Mouse (Mus musculus) layer of hippocampus, adult 9-11 months (tissue): ENCODE results near the gene Gm20388.

Experiments used
- DNase-seq: peaks from one replicate; pipeline ENCODE4 v3.0.0; 2022

Gene Gm20388

GRCm38 (mm10) chr8:120537207-120537817 is 626.7 kb downstream of the Gm20388 start:
- peak; percentile 71 for DNase-seq

DNA sequence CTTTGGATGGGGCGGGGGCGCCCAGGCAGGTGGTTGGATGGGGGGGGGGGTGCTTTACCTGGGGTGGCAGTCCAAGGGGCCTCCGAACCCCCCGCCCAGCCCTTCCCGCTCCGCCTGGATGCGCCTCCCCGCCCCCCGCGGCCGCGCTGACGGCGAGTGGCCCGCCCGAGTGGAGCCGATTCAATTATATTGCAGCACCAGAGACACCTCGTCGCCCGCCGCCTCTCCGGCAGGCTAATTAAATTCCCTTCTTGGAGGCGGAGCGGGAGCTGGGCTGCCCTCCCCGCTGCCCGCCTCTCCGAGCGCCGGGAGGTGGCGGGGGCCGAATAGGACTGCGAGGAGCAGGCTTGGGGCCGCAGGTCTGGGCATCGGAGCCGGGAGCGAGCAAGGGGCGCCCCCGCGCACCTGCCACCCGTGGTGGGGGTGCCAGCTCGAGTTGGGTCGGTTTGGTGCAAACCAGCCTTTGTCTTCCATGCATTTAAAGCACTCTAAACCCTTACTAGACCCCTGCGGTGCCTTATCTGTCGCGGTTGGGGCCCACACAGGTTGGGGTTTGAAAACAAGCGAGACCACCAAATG is 627.3 kb downstream of the Gm20388 start:
- DNase-seq = peak; percentile 83

GRCm38 (mm10) chr8:120538397-120539240 is 628.0 kb downstream of the Gm20388 start:
- DNase-seq = peak; percentile 87

- peak; percentile 84 for DNase-seq
These were observed 628.7 kb downstream of the Gm20388 start for GRCm38 (mm10) chr8:120539381-120539774.

- no peak for DNase-seq
These were observed 629.4 kb downstream of the Gm20388 start for GRCm38 (mm10) chr8:120539775-120540625.

DNA sequence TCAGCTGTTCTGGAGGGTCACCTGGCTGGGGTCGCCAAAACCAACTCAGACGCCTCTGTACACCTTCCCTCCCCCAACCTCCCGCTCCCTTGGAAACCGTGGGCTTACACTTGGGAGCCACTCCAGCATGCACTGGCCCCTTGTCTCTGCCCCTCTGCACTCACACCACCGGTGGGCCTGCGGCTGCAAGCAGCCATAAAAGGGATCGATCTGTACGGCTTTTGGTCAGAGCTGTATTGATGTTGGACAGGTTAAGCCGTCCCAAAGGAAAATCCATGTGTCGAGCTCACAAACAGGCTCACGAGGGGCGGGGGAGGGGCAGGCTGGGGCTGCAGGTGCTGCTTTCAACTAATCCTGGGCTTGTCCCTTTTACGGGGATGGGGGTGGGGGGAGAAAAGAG is 632.4 kb downstream of the Gm20388 start:
- DNase-seq = no peak

DNA sequence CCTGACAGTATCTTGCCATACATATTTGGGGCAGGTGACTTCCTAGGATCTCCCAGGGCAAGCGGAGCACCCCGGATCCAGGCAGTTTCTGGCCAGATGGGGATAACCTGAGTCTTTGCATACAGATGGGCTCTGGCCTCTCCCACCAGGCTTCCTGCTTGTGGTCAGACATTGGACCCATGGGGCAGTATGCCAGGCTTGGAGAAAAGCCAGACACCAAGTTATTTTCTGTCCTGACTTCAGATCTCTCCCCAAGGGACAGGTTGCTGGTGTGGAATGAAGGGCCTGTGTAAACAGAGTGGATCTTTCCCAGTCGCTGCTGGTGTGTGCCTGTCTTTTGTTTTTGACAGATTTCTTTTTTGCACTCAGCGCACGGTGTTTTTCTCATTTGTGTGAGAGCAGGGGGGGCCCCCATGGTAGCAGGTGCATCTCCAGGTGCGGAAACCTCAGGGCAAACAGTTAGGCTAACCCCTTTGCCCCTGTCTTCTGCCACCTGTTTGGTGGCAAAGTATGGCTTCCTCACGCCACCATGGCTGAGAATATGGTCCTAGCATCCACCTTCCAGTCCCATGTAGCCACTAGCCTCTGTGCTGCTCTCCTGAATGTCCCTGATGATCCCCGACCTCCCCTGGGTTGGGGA is 632.9 kb downstream of the Gm20388 start:
- DNase-seq = no peak

DNA sequence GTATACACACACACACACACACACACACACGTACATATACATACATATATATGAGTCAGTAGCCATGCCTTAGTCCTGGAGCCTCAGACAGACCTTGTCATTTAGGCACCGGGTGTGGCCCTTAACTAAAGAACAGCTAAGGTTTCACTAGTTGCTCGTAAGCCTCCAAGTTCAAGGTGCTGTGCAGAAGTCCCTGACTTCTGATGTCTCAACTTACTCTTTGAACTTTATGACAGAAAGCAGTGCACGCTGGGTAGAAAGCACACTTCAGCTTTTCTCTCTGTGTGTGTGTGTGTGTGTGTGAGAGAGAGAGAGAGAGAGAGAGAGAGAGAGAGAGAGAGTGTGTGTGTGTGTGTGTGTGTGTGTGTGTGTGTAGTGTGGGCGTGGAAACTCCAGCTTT is 633.5 kb downstream of the Gm20388 start:
- no peak for DNase-seq

GRCm38 (mm10) chr8:120547562-120547961 is 636.9 kb downstream of the Gm20388 start:
- no peak for DNase-seq

DNA sequence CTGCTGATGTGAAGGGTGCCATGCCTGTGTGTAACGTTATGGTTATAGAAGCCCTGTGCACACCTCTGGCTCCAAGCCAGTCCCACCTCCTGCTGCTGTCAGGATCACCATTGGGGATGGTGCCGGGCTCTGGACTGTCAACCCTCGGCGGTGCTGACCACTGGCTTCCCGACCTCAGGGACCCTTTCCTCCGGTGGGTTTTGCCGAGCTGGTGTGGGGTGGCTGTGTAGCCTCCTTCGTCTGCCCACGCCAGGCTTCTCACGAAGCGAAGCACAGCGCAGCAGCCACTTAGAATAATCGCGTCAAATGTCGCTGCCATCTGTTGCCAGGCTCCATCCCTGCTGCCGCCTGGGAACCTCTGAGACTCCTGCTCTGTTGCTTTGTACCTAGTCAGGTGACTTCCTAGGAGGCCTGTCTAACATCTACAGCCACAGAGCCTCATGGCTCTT is 637.7 kb downstream of the Gm20388 start:
- peak; percentile 84 for DNase-seq

GRCm38 (mm10) chr8:120549321-120549921 is 638.8 kb downstream of the Gm20388 start:
- no peak for DNase-seq

DNA sequence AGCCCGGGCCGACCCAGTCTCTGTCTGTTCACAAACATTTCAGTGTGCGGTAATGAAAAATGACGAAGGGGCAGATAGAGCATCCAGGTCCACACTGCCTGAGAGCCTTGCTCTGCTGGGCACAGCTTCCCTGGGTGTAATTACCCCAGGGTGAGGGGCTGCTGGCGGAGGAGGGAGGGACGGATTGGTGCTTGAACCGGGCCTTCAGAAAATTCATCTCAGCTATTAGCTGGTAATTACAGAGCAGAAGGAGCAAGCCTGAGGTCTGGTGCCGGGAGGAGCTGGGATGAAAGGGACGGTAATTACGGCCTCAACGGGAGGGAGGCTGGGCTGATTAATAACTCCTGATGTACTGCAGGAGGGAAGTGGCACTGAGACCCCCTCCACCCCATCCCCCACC is 639.3 kb downstream of the Gm20388 start:
- DNase-seq = no peak

- DNase-seq = no peak
These were observed 639.8 kb downstream of the Gm20388 start for GRCm38 (mm10) chr8:120550430-120550829.

- DNase-seq = no peak
These were observed 640.5 kb downstream of the Gm20388 start for GRCm38 (mm10) chr8:120550937-120551676.

GRCm38 (mm10) chr8:120551677-120551980 is 641.0 kb downstream of the Gm20388 start:
- no peak for DNase-seq

- DNase-seq = no peak
These were observed 641.9 kb downstream of the Gm20388 start for GRCm38 (mm10) chr8:120552509-120552908.

DNA sequence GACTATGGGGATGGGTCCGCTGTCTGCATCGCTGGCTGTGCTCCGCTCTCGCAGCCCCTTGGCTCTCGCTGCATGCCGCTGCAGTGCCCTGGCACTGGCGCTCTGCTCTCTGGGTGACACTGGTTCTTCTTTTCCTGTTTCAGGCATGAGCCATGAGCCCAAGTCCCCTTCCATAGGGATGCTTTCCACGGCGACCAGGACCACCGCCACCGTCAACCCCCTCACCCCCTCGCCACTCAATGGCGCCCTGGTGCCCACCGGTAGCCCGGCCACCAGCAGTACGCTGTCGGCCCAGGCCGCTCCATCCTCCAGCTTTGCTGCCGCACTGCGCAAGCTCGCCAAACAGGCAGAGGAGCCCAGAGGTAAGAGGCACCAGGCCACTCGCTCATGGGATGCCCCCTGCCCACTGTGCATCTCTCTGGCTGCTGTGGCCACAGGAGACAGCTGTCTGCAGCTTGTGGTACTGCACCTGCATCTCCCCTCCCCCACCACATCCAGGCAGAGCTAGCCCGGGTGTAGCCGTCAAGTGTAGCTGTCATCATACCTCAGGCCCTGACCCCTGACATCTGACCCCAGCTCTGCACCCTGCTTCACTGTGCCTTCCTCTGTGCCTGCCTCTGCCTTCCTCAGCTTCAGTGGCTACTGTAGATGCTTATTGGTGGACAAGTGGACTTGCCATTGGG is 642.9 kb downstream of the Gm20388 start:
- DNase-seq = no peak

GRCm38 (mm10) chr8:120554466-120555039 is 643.9 kb downstream of the Gm20388 start:
- no peak for DNase-seq

DNA sequence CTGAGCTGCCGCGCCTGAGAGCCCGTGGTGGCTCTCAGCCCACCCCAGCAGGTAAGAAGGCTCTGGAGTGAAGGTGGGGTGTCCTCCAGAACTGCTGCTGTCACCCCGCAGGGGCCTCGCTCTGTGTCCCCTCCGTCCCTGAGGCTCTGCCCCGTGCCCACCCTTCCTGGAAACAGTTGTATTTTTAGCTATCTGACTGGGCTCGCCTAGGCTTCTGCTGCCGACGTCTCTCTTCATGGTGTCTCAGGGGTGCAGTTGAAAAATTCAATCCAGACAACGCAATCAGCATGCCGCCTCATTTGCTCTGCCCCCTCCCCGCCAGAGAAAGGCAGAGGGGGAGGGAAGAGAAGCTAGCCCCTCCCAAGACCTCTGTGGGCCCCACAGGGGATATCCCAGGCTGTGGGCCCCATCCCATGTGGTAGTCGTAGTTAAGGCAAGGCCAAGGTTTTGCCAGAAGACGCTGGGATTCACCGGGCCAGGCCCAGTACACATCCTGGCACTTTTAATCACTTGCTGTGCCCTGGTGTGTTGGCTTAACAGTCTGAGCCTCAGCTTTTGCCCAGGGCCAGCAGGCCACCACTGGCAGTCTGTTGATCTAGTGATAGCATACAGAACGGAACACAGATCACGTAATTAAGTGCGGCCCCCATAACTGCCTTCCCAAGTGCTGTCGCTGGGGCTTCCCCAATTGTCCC is 645.7 kb downstream of the Gm20388 start:
- no peak for DNase-seq
